Mouse (Mus musculus) thymus, postnatal 0 days (tissue): ENCODE measurements around the gene Cdk16. TPM values are rescaled to one million over a fixed set of nuclear protein-coding genes. Genes with fewer than 3 reads are reported as not detected.

ENCODE experiments used
- polyA plus RNA-seq: library from polyadenylated mRNA; unstranded; fragments of >200 nt; fragmentation: Nextera tagmentation; extraction: Ambion mirVana; gene quantifications from 2 replicates; pipeline ENCODE4 v1.2.1, GENCODE M21; 2015

Gene Cdk16
- polyA plus RNA-seq, 1 experiment from 2014 or later = 36.0 TPM

Other genes starting within 250 kb of the Cdk16 start
- 0.37 and 0.38 TPM in 2 replicates for gene Rgn, start 138.2 kb upstream of the Cdk16 start, polyA plus RNA-seq
- 43.8 and 49.8 TPM in 2 replicates for gene Rbm10, start 70.5 kb upstream of the Cdk16 start, polyA plus RNA-seq
- 343 and 357 TPM in 2 replicates for gene Ndufb11, start 70.3 kb upstream of the Cdk16 start, polyA plus RNA-seq
- gene Uba1, start 29.6 kb upstream of the Cdk16 start, polyA plus RNA-seq = 135 and 139 TPM in 2 replicates
- 22.5 and 25.8 TPM in 2 replicates for gene Usp11, start 16.0 kb downstream of the Cdk16 start, polyA plus RNA-seq
- 74.8 and 81.8 TPM in 2 replicates for gene Araf, start 109.9 kb downstream of the Cdk16 start, polyA plus RNA-seq
- gene Timp1, start 182.2 kb downstream of the Cdk16 start, polyA plus RNA-seq = 7.0 and 7.8 TPM in 2 replicates
- 0.04 TPM in 1 of 2 replicates, not detected in the other for gene Syn1, start 233.1 kb downstream of the Cdk16 start, polyA plus RNA-seq
- gene Cfp, start 243.6 kb downstream of the Cdk16 start, polyA plus RNA-seq = 22.5 and 25.6 TPM in 2 replicates